Mouse (Mus musculus): ENCODE measurements around the gene Mfng. TPM values are rescaled to one million over a fixed set of nuclear protein-coding genes. Genes with fewer than 3 reads are reported as not detected.

The Mfng gene
- polyA plus RNA-seq, 1 experiment from 2014 or later = 13.7 TPM

- Histone ChIP-seq H3K4me2 (ENCODE audit: low read depth, low read length) (no peak overlapping the region), H3K9ac (ENCODE audit: low read depth, low read length) (no peak overlapping the region), H3K36me3 (ENCODE audit: control insufficient read depth, insufficient read depth, low read length) (no peaks in the 10 kb centered on the region), H3K27ac (replicated peaks; ENCODE audit: low read depth, low read length) (no peak overlapping the region), H3K27me3 (replicated peaks; ENCODE audit: control insufficient read depth, insufficient read depth, low read length) (no peaks in the 10 kb centered on the region), H3K4me3 (ENCODE audit: low read depth, low read length) (no peak overlapping the region), H3K9me3 (ENCODE audit: control insufficient read depth, low read length) (no peaks in the 10 kb centered on the region), H3K4me1 (ENCODE audit: control insufficient read depth, insufficient read depth, low read length) (no peaks in the 10 kb centered on the region)
- DNase-seq (ENCODE audit: low spot score) (peak; percentile 61), ATAC-seq (ENCODE audit: low read depth) (no peak)
- WGBS = 3% methylated on average over 5 of the region's 5 CpGs
Observed at GRCm38 (mm10) chr15:78744206-78744605, 29.1 kb downstream of the Mfng start.

DNA sequence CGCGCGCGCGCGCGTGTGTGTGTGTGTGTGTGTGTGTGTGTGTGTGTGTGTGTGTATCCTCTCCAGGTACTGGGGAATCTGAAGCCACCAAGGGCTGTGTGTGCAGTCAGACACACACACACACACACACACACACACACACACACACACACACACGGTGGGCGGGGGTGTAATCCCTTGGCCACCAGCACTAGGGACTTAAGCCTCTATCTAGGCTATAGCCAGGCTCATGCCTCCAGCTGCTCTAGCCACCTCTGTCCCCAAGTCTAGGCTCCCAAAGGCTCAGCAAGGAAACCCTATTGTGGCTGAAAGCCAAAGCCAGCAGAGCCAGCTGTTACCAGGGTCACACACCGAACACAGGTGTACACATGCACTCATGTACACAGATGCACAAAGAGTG is 30.4 kb downstream of the Mfng start:
- H3K4me1 ChIP-seq (ENCODE audit: control insufficient read depth, insufficient read depth, low read length) = no peaks in the 10 kb centered on the region
- DNase-seq (ENCODE audit: low spot score) (no peak), ATAC-seq (ENCODE audit: low read depth) (no peak)
- no peak overlapping the region for H3K9ac ChIP-seq (ENCODE audit: low read depth, low read length)
- no peaks in the 10 kb centered on the region for H3K27me3 ChIP-seq (replicated peaks; ENCODE audit: control insufficient read depth, insufficient read depth, low read length)
- H3K36me3 ChIP-seq (ENCODE audit: control insufficient read depth, insufficient read depth, low read length) = no peaks in the 10 kb centered on the region
- WGBS = 89% methylated on average over 8 of the region's 10 CpGs
- H3K9me3 ChIP-seq (ENCODE audit: control insufficient read depth, low read length) = no peaks in the 10 kb centered on the region
- H3K27ac ChIP-seq (replicated peaks; ENCODE audit: low read depth, low read length) = no peak overlapping the region
- no peak overlapping the region for H3K4me2 ChIP-seq (ENCODE audit: low read depth, low read length)
- no peak overlapping the region for H3K4me3 ChIP-seq (ENCODE audit: low read depth, low read length)

DNA sequence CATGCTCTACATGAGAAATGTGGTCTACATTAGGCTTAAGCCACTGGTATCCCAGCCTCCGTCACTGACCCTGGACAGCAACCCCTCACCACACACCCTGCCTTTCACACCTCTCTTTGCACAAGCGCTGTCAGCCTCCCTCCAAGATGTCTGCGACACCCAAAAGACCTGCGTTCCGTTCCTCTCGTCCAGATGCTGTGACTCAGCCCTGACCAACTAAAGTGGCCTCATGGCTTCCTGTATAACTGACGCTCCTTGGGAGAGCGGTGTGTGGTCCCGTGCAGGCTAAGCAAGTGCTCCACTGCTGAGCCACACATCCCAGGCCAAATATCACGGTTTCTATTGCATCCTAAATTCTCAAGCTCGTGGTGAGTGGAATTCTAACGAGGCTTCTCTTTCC is 32.6 kb downstream of the Mfng start:
- no peak overlapping the region for H3K27ac ChIP-seq (replicated peaks; ENCODE audit: low read depth, low read length)
- 0 out of 2 replicates have a peak, but pooled peaks cover 3% of the 10 kb centered on the region for H3K27me3 ChIP-seq (replicated peaks; ENCODE audit: control insufficient read depth, insufficient read depth, low read length)
- H3K4me1 ChIP-seq (ENCODE audit: control insufficient read depth, insufficient read depth, low read length) = 0 out of 2 replicates have a peak, but pooled peaks cover 3% of the 10 kb centered on the region
- H3K36me3 ChIP-seq (ENCODE audit: control insufficient read depth, insufficient read depth, low read length) = no peaks in the 10 kb centered on the region
- no peaks in the 10 kb centered on the region for H3K9me3 ChIP-seq (ENCODE audit: control insufficient read depth, low read length)
- 63% methylated on average over 12 of the region's 12 CpGs for WGBS
- ATAC-seq (ENCODE audit: low read depth) (no peak), DNase-seq (ENCODE audit: low spot score) (no peak)
- no peak overlapping the region for H3K4me2 ChIP-seq (ENCODE audit: low read depth, low read length)
- H3K4me3 ChIP-seq (ENCODE audit: low read depth, low read length) = no peak overlapping the region
- no peak overlapping the region for H3K9ac ChIP-seq (ENCODE audit: low read depth, low read length)

- WGBS = 58% methylated on average over 6 of the region's 6 CpGs
- H3K36me3 ChIP-seq (ENCODE audit: control insufficient read depth, insufficient read depth, low read length) = no peaks in the 10 kb centered on the region
- no peak overlapping the region for H3K9ac ChIP-seq (ENCODE audit: low read depth, low read length)
- ATAC-seq (ENCODE audit: low read depth) = no peak
- H3K4me2 ChIP-seq (ENCODE audit: low read depth, low read length) = no peak overlapping the region
- H3K9me3 ChIP-seq (ENCODE audit: control insufficient read depth, low read length) = no peaks in the 10 kb centered on the region
- H3K4me1 ChIP-seq (ENCODE audit: control insufficient read depth, insufficient read depth, low read length) = 0 out of 2 replicates have a peak, but pooled peaks cover 3% of the 10 kb centered on the region
- DNase-seq (ENCODE audit: low spot score) = no peak
- H3K4me3 ChIP-seq (ENCODE audit: low read depth, low read length) = no peak overlapping the region
- H3K27ac ChIP-seq (replicated peaks; ENCODE audit: low read depth, low read length) = no peak overlapping the region
- 0 out of 2 replicates have a peak, but pooled peaks cover 3% of the 10 kb centered on the region for H3K27me3 ChIP-seq (replicated peaks; ENCODE audit: control insufficient read depth, insufficient read depth, low read length)
Observed at GRCm38 (mm10) chr15:78737146-78737545, 36.1 kb downstream of the Mfng start.

DNA sequence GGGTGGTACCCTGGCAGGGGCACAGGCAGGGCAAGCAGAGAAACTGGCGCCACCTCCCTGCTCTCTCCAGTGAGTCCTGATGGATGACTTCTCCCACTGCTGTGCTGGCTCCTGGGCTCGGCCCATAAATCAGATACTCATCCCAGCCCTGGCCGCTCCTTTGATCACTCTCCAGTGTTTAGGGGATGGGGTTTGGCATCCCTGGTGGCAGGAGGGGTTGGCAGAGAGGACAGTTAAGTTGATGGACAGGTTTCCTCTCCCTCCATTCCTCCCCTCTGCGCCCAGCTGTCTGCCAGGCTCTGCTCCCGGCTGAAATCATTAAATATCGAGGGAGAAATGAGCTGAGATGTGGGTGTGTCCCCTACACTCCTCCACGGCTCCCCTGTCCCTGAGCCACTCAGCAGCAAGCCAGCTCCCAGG is 36.6 kb downstream of the Mfng start:
- DNase-seq (ENCODE audit: low spot score) = no peak
- 0 out of 2 replicates have a peak, but pooled peaks cover 3% of the 10 kb centered on the region for H3K4me1 ChIP-seq (ENCODE audit: control insufficient read depth, insufficient read depth, low read length)
- H3K27me3 ChIP-seq (replicated peaks; ENCODE audit: control insufficient read depth, insufficient read depth, low read length) = 0 out of 2 replicates have a peak, but pooled peaks cover 3% of the 10 kb centered on the region
- 37% methylated on average over 7 of the region's 7 CpGs for WGBS
- no peaks in the 10 kb centered on the region for H3K9me3 ChIP-seq (ENCODE audit: control insufficient read depth, low read length)
- H3K27ac ChIP-seq (replicated peaks; ENCODE audit: low read depth, low read length) = no peak overlapping the region
- no peaks in the 10 kb centered on the region for H3K36me3 ChIP-seq (ENCODE audit: control insufficient read depth, insufficient read depth, low read length)
- no peak overlapping the region for H3K9ac ChIP-seq (ENCODE audit: low read depth, low read length)
- no peak overlapping the region for H3K4me3 ChIP-seq (ENCODE audit: low read depth, low read length)
- H3K4me2 ChIP-seq (ENCODE audit: low read depth, low read length) = no peak overlapping the region
- ATAC-seq (ENCODE audit: low read depth) = no peak; the same call in 1 of the 2 replicates

DNA sequence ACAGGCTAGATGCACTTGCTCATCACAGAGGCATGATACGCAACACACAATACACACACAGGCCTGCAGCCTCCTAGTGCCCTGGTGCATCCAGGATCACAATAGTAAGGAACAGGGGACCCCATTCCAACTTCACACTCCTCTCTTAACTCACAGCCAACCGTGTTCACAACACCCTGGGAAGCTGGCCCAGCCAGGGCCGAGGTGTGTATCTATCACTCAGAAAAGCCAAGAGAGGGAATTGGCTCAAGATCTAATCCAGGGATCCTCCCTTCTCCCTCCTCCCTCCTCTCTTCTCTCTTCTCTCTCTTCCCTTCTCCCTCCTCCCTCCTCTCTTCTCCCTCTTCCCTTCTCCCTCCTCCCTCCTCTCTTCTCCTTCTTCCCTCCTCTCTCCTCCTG is 37.1 kb downstream of the Mfng start:
- ATAC-seq (ENCODE audit: low read depth) (no peak), DNase-seq (ENCODE audit: low spot score) (no peak)
- H3K27ac ChIP-seq (replicated peaks; ENCODE audit: low read depth, low read length) = no peak overlapping the region
- H3K36me3 ChIP-seq (ENCODE audit: control insufficient read depth, insufficient read depth, low read length) = no peaks in the 10 kb centered on the region
- H3K9ac ChIP-seq (ENCODE audit: low read depth, low read length) = no peak overlapping the region
- no peak overlapping the region for H3K4me3 ChIP-seq (ENCODE audit: low read depth, low read length)
- no peak overlapping the region for H3K4me2 ChIP-seq (ENCODE audit: low read depth, low read length)
- WGBS = 65% methylated on average over 3 of the region's 3 CpGs
- no peaks in the 10 kb centered on the region for H3K9me3 ChIP-seq (ENCODE audit: control insufficient read depth, low read length)
- H3K27me3 ChIP-seq (replicated peaks; ENCODE audit: control insufficient read depth, insufficient read depth, low read length) = 0 out of 2 replicates have a peak, but pooled peaks cover 3% of the 10 kb centered on the region
- 0 out of 2 replicates have a peak, but pooled peaks cover 3% of the 10 kb centered on the region for H3K4me1 ChIP-seq (ENCODE audit: control insufficient read depth, insufficient read depth, low read length)

DNA sequence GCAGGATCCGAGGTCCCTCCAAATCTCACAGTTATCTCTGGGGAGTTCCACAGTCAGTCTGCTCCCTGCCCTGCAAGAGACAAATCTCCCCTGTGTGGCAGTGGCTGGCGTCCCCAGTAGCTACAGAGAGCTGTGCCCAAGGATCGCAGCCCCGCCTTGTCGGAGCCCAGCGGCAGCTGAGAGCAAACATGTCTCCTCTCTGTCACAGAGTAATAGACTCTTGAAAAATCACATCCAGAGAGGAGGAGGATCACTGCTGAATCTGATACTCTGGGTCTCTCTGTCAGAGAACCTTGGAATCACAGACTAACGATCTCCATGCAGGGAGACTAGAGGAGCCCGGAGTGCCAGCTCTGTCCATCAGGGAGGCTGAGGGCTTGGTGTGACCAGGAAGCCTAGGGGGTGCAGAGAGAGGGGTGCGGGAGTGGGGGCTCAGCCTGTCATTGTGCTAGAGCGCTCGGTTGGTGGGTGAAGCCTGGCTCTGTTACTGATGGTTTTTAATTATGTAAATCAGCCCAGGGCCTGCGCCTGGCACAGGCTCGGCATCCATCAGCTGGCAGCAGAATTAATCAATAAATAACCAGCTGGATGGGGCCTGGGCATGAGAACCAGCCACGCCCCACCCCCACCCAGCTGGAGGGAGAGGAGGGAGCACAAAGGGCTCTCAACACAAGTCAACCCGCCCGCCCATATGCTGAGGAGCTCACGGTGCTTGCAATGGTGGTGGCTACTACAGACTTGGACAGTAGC is 37.7 kb downstream of the Mfng start:
- no peak overlapping the region for H3K4me3 ChIP-seq (ENCODE audit: low read depth, low read length)
- WGBS = 35% methylated on average over 17 of the region's 17 CpGs
- ATAC-seq (ENCODE audit: low read depth) (peak; percentile 53; the same call in 1 of the 2 replicates), DNase-seq (ENCODE audit: low spot score) (no peak)
- H3K9me3 ChIP-seq (ENCODE audit: control insufficient read depth, low read length) = no peaks in the 10 kb centered on the region
- H3K4me2 ChIP-seq (ENCODE audit: low read depth, low read length) = no peak overlapping the region
- no peak overlapping the region for H3K27ac ChIP-seq (replicated peaks; ENCODE audit: low read depth, low read length)
- no peaks in the 10 kb centered on the region for H3K36me3 ChIP-seq (ENCODE audit: control insufficient read depth, insufficient read depth, low read length)
- H3K9ac ChIP-seq (ENCODE audit: low read depth, low read length) = no peak overlapping the region
- 0 out of 2 replicates have a peak, but pooled peaks cover 3% of the 10 kb centered on the region for H3K27me3 ChIP-seq (replicated peaks; ENCODE audit: control insufficient read depth, insufficient read depth, low read length)
- 0 out of 2 replicates have a peak, but pooled peaks cover 3% of the 10 kb centered on the region for H3K4me1 ChIP-seq (ENCODE audit: control insufficient read depth, insufficient read depth, low read length)

- ATAC-seq (ENCODE audit: low read depth) (no peak), DNase-seq (ENCODE audit: low spot score) (no peak)
- Histone ChIP-seq H3K9ac (ENCODE audit: low read depth, low read length) (no peak overlapping the region), H3K4me2 (ENCODE audit: low read depth, low read length) (no peak overlapping the region), H3K27ac (replicated peaks; ENCODE audit: low read depth, low read length) (no peak overlapping the region), H3K27me3 (replicated peaks; ENCODE audit: control insufficient read depth, insufficient read depth, low read length) (no peaks in the 10 kb centered on the region), H3K9me3 (ENCODE audit: control insufficient read depth, low read length) (no peaks in the 10 kb centered on the region), H3K4me1 (ENCODE audit: control insufficient read depth, insufficient read depth, low read length) (0 out of 2 replicates have a peak, but pooled peaks cover 3% of the 10 kb centered on the region), H3K4me3 (ENCODE audit: low read depth, low read length) (no peak overlapping the region), H3K36me3 (ENCODE audit: control insufficient read depth, insufficient read depth, low read length) (no peaks in the 10 kb centered on the region)
- 53% methylated on average over 4 of the region's 4 CpGs for WGBS
Observed at GRCm38 (mm10) chr15:78731830-78732229, 41.4 kb downstream of the Mfng start.
